Mouse (Mus musculus) forebrain, embryonic 13.5 days (tissue): ENCODE results near the gene Trnp1. TPM values are rescaled to one million over a fixed set of nuclear protein-coding genes. Genes with fewer than 3 reads are reported as not detected.

ENCODE experiments used
- ATAC-seq: fragments of 200-750 bp; cut with Nextera tagmentation; 2 replicates; pipeline ENCODE4 v1.8.0; 2017
- H3K27ac ChIP-seq: fragments of 300-500 bp; sonication (generic); 2 replicates; pipeline ENCODE4 v1.5.1; 2015; ENCODE audit warnings: inconsistent platforms, mild to moderate bottlenecking, moderate library complexity
- H3K27me3 ChIP-seq: fragments of 300-500 bp; sonication (generic); 2 replicates; pipeline ENCODE4 v1.6.1; 2015; ENCODE audit warnings: mild to moderate bottlenecking, inconsistent platforms
- H3K36me3 ChIP-seq: fragments of 300-500 bp; sonication (generic); 2 replicates; pipeline ENCODE4 v1.6.1; 2015; ENCODE audit warnings: mild to moderate bottlenecking, inconsistent platforms; ENCODE audit not compliant: poor library complexity, severe bottlenecking
- H3K4me1 ChIP-seq: fragments of 300-500 bp; sonication (generic); 2 replicates; pipeline ENCODE4 v1.6.1; 2015; ENCODE audit warnings: inconsistent platforms
- H3K4me2 ChIP-seq: fragments of 300-500 bp; sonication (generic); 2 replicates; pipeline ENCODE4 v1.6.1; 2015; ENCODE audit warnings: inconsistent platforms, mild to moderate bottlenecking, moderate library complexity
- H3K4me3 ChIP-seq: fragments of 300-500 bp; sonication (generic); 2 replicates; pipeline ENCODE4 v1.5.1; 2015; ENCODE audit warnings: mild to moderate bottlenecking, inconsistent platforms
- H3K9ac ChIP-seq: fragments of 300-500 bp; sonication (generic); 2 replicates; pipeline ENCODE4 v1.6.1; 2015; ENCODE audit warnings: mild to moderate bottlenecking, inconsistent platforms
- H3K9me3 ChIP-seq: fragments of 300-500 bp; sonication (generic); replicated peaks from 2 replicates; pipeline ENCODE4 v1.6.1; 2016; ENCODE audit warnings: inconsistent platforms
- WGBS: fragments of 180-500 bp; shearing (Covaris S2); methylation state at CpG from one replicate; pipeline ENCODE4 v1.1.7; 2015; 5-methylcytosine and 5-hydroxymethylcytosine counted together
- polyA plus RNA-seq: library from polyadenylated mRNA; unstranded; fragments of >200 nt; fragmentation: Nextera tagmentation; extraction: Ambion mirVana; gene quantifications from 2 replicates; pipeline ENCODE4 v1.2.1, GENCODE M21; 2015

The Trnp1 gene
- polyA plus RNA-seq, 1 experiment from 2014 or later = 2.9 TPM

DNA sequence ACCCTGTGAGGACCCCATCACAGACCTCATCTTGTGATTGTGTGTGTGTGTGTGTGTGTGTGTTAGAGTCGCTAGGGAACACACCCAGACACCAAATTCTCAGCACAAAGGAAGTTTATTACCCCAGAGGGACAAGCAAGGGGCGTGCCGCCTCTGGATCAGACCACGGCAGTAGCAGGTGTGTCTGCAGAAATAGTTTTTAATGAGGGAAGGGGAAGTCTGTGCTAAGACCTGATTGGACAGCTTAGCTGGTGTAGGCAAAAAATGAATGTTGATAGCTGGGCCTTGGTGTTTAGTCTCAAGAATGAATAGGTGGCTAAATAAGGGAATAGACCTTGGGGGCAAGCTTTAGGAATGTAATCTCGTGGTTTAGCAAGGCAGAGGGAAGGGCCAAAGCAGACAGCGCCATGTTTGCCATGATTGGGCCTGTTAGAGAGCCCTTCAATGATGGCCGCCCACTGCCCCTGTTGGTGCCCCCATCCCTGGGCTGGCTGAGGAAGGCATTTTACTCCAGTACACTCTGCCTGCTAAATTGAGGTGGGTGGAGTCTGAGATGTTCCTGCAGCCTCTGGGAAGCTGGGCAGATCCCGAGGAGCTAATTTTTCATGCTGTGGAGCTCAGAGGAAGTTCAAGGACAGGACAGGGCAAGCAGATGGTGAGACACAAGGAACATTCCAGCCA lies 49.5 kb downstream of the Trnp1 start:
- ATAC-seq = no peak
- WGBS = 75% methylated on average over 8 of the region's 8 CpGs
- Histone ChIP-seq H3K4me2 (no peak overlapping the region), H3K4me1 (0 out of 2 replicates have a peak, but pooled peaks cover 3% of the 10 kb centered on the region), H3K4me3 (no peak overlapping the region), H3K9me3 (no peaks in the 10 kb centered on the region), H3K27me3 (no peaks in the 10 kb centered on the region), H3K36me3 (no peaks in the 10 kb centered on the region), H3K9ac (no peak overlapping the region), H3K27ac (no peak overlapping the region)

GRCm38 (mm10) chr4:133447967-133448366 lies 50.4 kb downstream of the Trnp1 start:
- Histone ChIP-seq H3K9ac (no peak overlapping the region), H3K27ac (no peak overlapping the region), H3K4me2 (no peak overlapping the region), H3K27me3 (no peaks in the 10 kb centered on the region), H3K9me3 (no peaks in the 10 kb centered on the region), H3K4me1 (peaks cover 7% of the 10 kb centered on the region; the same call in 1 of the 2 replicates), H3K4me3 (no peak overlapping the region), H3K36me3 (no peaks in the 10 kb centered on the region)
- WGBS = 73% methylated on average over 11 of the region's 11 CpGs
- no peak for ATAC-seq

- no peaks in the 10 kb centered on the region for H3K27me3 ChIP-seq
- no peak overlapping the region for H3K9ac ChIP-seq
- H3K4me2 ChIP-seq = no peak overlapping the region
- no peak overlapping the region for H3K4me3 ChIP-seq
- 58% methylated on average over 5 of the region's 5 CpGs for WGBS
- H3K9me3 ChIP-seq = no peaks in the 10 kb centered on the region
- peaks cover 12% of the 10 kb centered on the region; the same call in 1 of the 2 replicates for H3K4me1 ChIP-seq
- H3K36me3 ChIP-seq = no peaks in the 10 kb centered on the region
- H3K27ac ChIP-seq = no peak overlapping the region
- ATAC-seq = no peak
Measured at GRCm38 (mm10) chr4:133447366-133447765, 51.0 kb downstream of the Trnp1 start.

DNA sequence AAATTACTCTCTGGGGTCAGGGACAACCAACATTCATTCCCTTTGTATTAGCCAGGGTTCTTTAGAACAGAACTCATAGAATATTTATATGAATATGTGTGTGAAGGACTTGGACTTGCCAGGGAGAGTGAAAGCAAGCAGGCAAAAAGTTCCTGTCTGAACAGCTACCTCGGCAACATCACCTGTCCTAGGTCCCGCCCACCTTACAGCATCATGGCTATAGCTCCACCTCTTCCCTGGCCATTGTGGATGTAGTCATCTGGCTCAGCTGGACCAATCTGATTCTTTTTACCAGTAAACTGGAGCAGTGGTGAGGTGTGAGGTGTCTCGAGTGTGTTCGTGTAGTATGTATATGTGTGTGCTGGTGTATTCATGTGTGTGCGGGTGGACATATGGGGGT lies 52.6 kb downstream of the Trnp1 start:
- Histone ChIP-seq H3K9me3 (no peaks in the 10 kb centered on the region), H3K27me3 (no peaks in the 10 kb centered on the region), H3K9ac (no peak overlapping the region), H3K4me3 (no peak overlapping the region), H3K4me1 (peaks cover 15% of the 10 kb centered on the region), H3K4me2 (no peak overlapping the region), H3K27ac (no peak overlapping the region), H3K36me3 (no peaks in the 10 kb centered on the region)
- no peak for ATAC-seq
- 91% methylated on average over 5 of the region's 5 CpGs for WGBS

- 39% methylated on average over 5 of the region's 5 CpGs for WGBS
- H3K4me2 ChIP-seq = no peak overlapping the region
- no peak overlapping the region for H3K4me3 ChIP-seq
- H3K36me3 ChIP-seq = no peaks in the 10 kb centered on the region
- no peak for ATAC-seq
- H3K9ac ChIP-seq = no peak overlapping the region
- H3K27ac ChIP-seq = no peak overlapping the region
- H3K27me3 ChIP-seq = no peaks in the 10 kb centered on the region
- H3K4me1 ChIP-seq = peaks cover 27% of the 10 kb centered on the region
- H3K9me3 ChIP-seq = no peaks in the 10 kb centered on the region
Measured at GRCm38 (mm10) chr4:133443085-133443484, 55.3 kb downstream of the Trnp1 start.

DNA sequence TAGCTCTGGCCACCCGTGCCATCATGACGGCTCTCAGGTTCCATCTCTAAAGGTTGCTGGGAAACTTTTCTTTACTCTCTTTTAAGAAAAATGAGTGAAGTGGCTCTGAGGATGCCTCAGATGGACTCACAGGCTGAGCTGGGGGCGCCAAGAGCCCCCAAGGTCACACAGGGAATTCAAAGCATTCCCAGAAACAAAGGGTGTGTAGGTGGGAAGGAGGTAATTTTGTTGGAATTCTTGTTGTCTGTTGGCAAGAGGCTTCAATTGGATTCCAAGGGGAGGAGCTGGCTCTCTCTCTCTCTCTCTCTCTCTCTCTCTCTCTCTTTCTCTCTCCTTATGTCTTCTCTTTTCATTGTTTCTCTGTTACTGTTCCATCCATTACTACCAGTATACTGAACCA lies 56.2 kb downstream of the Trnp1 start:
- 43% methylated on average over 3 of the region's 3 CpGs for WGBS
- Histone ChIP-seq H3K4me3 (no peak overlapping the region), H3K27me3 (no peaks in the 10 kb centered on the region), H3K4me1 (peaks cover 27% of the 10 kb centered on the region), H3K36me3 (no peaks in the 10 kb centered on the region), H3K27ac (no peak overlapping the region), H3K4me2 (no peak overlapping the region), H3K9ac (no peak overlapping the region), H3K9me3 (no peaks in the 10 kb centered on the region)
- no peak for ATAC-seq

Other genes starting within 250 kb of the Trnp1 start
- gene Sytl1, start 235.4 kb downstream of the Trnp1 start, polyA plus RNA-seq = 0.43 and 0.59 TPM in 2 replicates
- gene Tmem222, start 220.8 kb downstream of the Trnp1 start, polyA plus RNA-seq = 85.8 and 94.5 TPM in 2 replicates
- 14.0 and 16.9 TPM in 2 replicates for gene Wdtc1, start 145.1 kb downstream of the Trnp1 start, polyA plus RNA-seq
- gene Slc9a1, start 128.8 kb downstream of the Trnp1 start, polyA plus RNA-seq = 5.6 and 7.3 TPM in 2 replicates
- gene Tent5b, start 18.4 kb downstream of the Trnp1 start, polyA plus RNA-seq = 0.27 TPM in 1 of 2 replicates, not detected in the other
- gene Kdf1, start 20.4 kb upstream of the Trnp1 start, polyA plus RNA-seq = 0.26 and 0.39 TPM in 2 replicates
- 311 and 312 TPM in 2 replicates for gene Nudc, start 47.4 kb upstream of the Trnp1 start, polyA plus RNA-seq
- not detected in 2 replicates for gene Nr0b2, start 54.8 kb upstream of the Trnp1 start, polyA plus RNA-seq
- 6.7 and 7.7 TPM in 2 replicates for gene Gpatch3, start 76.2 kb upstream of the Trnp1 start, polyA plus RNA-seq
- gene Gpn2, start 85.8 kb upstream of the Trnp1 start, polyA plus RNA-seq = 25.0 and 29.5 TPM in 2 replicates
- gene Sfn, start 103.6 kb upstream of the Trnp1 start, polyA plus RNA-seq = 0.92 and 0.99 TPM in 2 replicates
- 3.2 and 4.6 TPM in 2 replicates for gene Zdhhc18, start 151.6 kb upstream of the Trnp1 start, polyA plus RNA-seq
- gene Pigv, start 174.1 kb upstream of the Trnp1 start, polyA plus RNA-seq = 13.6 and 14.5 TPM in 2 replicates